15 mouse cellular contexts compared by ENCODE assay signal in genomic region chr17:5322594-5322993, GRCm38 (mm10).
"Had no signal": no experiment of that assay in that cellular context is flagged by ENCODE, and none has a peak within 500 bp of the region (broad histone marks: within the 10 kb centered on the region; RNA-seq: fewer than 3 reads in every experiment).

No protein-coding gene starts in this region.

- H3K27me3 ChIP-seq: limb, embryonic 12.5 days; lung, embryonic 15.5 days; megakaryocyte, embryonic 14.5 days; midbrain, embryonic 15.5 days had no signal

- H3K27ac ChIP-seq: limb, embryonic 12.5 days; liver, embryonic 13.5 days; lung, embryonic 15.5 days; macrophage; midbrain, embryonic 15.5 days had no signal

- H3K4me3 ChIP-seq: limb, embryonic 12.5 days; liver, embryonic 13.5 days; lung, embryonic 15.5 days; megakaryocyte, embryonic 14.5 days; midbrain, embryonic 15.5 days had no signal

- H3K9me3 ChIP-seq: limb, embryonic 12.5 days; liver, embryonic 13.5 days; lung, embryonic 15.5 days; megakaryocyte, embryonic 14.5 days; midbrain, embryonic 15.5 days had no signal

- ATAC-seq: liver, postnatal 0 days; midbrain, embryonic 15.5 days had no signal

- H3K4me2 ChIP-seq: limb, embryonic 12.5 days; liver, embryonic 13.5 days; lung, embryonic 15.5 days; midbrain, embryonic 11.5 days; midbrain, embryonic 15.5 days had no signal

- H3K9ac ChIP-seq: limb, embryonic 12.5 days; liver, embryonic 13.5 days; liver, postnatal 0 days; lung, embryonic 15.5 days; midbrain, embryonic 15.5 days had no signal

- DNase-seq: kidney, adult 8-10 months; kidney, postnatal 25 days; liver; liver, embryonic 13.5 days; liver, postnatal 0 days; lung, postnatal 14 days; right cerebral cortex, postnatal 14 days; thymus, adult 2 months; thymus, postnatal 25 days had no signal
